Mouse (Mus musculus): ENCODE data around the gene 1700018G05Rik. TPM values are rescaled to one million over a fixed set of nuclear protein-coding genes. Genes with fewer than 3 reads are reported as not detected.
"Not testable (repeated sequence)": the region's sequence is repeated elsewhere in the genome, so short reads cannot be mapped to it uniquely, and the experiment has no call there.

Gene 1700018G05Rik
- polyA plus RNA-seq (2014; fragmentation: Nextera tagmentation; extraction: Ambion mirVana), result not detected in 2 replicates

DNA sequence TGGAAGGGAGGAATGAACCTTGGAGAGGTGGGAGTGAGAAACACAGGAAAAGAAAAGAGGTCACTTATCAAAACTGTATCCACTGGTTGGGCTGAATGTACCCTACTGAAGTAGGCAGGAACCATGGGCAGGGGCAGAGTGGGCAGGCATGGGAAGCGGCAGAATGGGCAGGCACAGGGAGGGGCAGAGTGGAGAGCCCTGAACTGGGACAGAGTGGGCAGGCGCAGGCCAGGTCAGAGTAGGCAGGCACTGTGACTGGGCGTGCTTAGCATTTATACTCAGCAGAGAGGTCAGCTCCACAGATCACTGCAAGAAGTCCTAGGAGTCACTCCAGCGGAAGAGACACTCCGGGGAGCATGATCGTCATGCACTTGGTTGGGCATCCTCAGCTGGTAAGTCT is at the start of gene 1700018G05Rik:
1700018G05Rik (plus strand) TSS at position 301 of the 400 bp plus-strand sequence.
- not testable (repeated sequence) for H3K4me3 ChIP-seq (ENCODE audit: low read depth, low read length); H3K9me3 ChIP-seq (replicated peaks; ENCODE audit: control insufficient read depth, low read length); H3K27me3 ChIP-seq (ENCODE audit: control insufficient read depth, insufficient read depth, low read length); H3K4me1 ChIP-seq (ENCODE audit: control insufficient read depth, insufficient read depth, low read length); H3K9ac ChIP-seq (ENCODE audit: low read depth, low read length); H3K36me3 ChIP-seq (ENCODE audit: control insufficient read depth, insufficient read depth, low read length); H3K27ac ChIP-seq (ENCODE audit: low read depth, low read length); H3K4me2 ChIP-seq; ATAC-seq (replicated peaks; ENCODE audit: insufficient number of reproducible peaks, low FRiP score, low TSS enrichment)
- 90% methylated on average over 6 of the region's 6 CpGs for WGBS (ENCODE audit: insufficient replicate concordance)

DNA sequence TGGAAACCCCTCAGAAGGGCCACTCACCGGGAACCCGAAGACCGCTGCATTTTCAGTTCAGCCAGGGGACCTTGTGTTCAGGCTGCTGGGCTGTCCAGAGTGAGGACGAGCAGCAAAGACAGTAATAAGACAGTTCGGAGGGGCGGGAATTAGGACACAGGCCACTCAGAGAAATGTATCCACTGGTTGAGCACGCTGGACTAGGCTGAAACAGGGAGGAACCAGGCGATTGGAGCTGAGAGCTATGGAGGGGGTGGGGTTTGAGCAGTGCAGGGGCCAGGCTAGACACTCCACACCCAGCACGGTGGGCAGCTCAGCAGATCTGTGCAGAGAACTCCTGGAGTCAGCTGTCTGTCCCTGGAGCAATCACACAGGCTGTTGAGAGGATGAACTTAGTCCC is 19.6 kb upstream of the 1700018G05Rik start, which contains the start of the genes Dmrtc1a and 1700011M02Rik:
Dmrtc1a (minus strand) TSS at position 101 of the 400 bp plus-strand sequence.
1700011M02Rik (plus strand) TSS at position 319 of the 400 bp plus-strand sequence.
- WGBS (ENCODE audit: insufficient replicate concordance), result 81% methylated on average over 5 of the region's 9 CpGs

GRCm38 (mm10) chrX:102914823-102915222 is 13.3 kb upstream of the 1700018G05Rik start:
- H3K27me3 ChIP-seq (ENCODE audit: control insufficient read depth, insufficient read depth, low read length); H3K36me3 ChIP-seq (ENCODE audit: control insufficient read depth, insufficient read depth, low read length); H3K9me3 ChIP-seq (replicated peaks; ENCODE audit: control insufficient read depth, low read length); H3K4me3 ChIP-seq (ENCODE audit: low read depth, low read length); H3K9ac ChIP-seq (ENCODE audit: low read depth, low read length); ATAC-seq (replicated peaks; ENCODE audit: insufficient number of reproducible peaks, low FRiP score, low TSS enrichment); H3K4me2 ChIP-seq; H3K4me1 ChIP-seq (ENCODE audit: control insufficient read depth, insufficient read depth, low read length); H3K27ac ChIP-seq (ENCODE audit: low read depth, low read length): not testable (repeated sequence)
- 77% methylated on average over 1 of the region's 1 CpGs for WGBS (ENCODE audit: insufficient replicate concordance)

More for the DNA sequence above, 19.6 kb upstream of the 1700018G05Rik start, which contains the start of the genes Dmrtc1a and 1700011M02Rik:
- not testable (repeated sequence) for ATAC-seq (replicated peaks; ENCODE audit: insufficient number of reproducible peaks, low FRiP score, low TSS enrichment); H3K9me3 ChIP-seq (replicated peaks; ENCODE audit: control insufficient read depth, low read length); H3K9ac ChIP-seq (ENCODE audit: low read depth, low read length); H3K4me3 ChIP-seq (ENCODE audit: low read depth, low read length); H3K4me1 ChIP-seq (ENCODE audit: control insufficient read depth, insufficient read depth, low read length); H3K4me2 ChIP-seq; H3K27ac ChIP-seq (ENCODE audit: low read depth, low read length); H3K27me3 ChIP-seq (ENCODE audit: control insufficient read depth, insufficient read depth, low read length); H3K36me3 ChIP-seq (ENCODE audit: control insufficient read depth, insufficient read depth, low read length)

DNA sequence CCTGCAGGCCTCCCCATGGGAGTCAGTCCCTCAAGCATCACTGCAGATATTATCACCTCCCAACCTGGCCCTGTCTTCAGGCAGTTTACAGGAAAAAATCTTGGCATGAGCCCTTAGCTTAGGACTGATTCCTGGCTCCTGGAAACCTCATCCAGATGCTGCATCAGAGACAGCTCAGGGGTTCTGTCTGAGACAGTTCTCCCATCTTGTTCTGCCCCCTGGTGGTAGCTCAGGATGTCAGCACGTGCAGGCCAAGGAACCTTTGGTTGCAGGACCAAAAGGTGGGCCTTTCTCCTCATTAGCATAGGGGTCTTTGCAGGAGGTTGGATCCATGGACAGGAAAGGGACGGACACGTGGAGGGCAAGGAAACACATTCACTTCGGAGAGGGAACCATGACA is 1.5 kb upstream of the 1700018G05Rik start:
- H3K27ac ChIP-seq (ENCODE audit: low read depth, low read length); H3K4me2 ChIP-seq; H3K9me3 ChIP-seq (replicated peaks; ENCODE audit: control insufficient read depth, low read length); H3K9ac ChIP-seq (ENCODE audit: low read depth, low read length); H3K4me1 ChIP-seq (ENCODE audit: control insufficient read depth, insufficient read depth, low read length); H3K27me3 ChIP-seq (ENCODE audit: control insufficient read depth, insufficient read depth, low read length); H3K4me3 ChIP-seq (ENCODE audit: low read depth, low read length); H3K36me3 ChIP-seq (ENCODE audit: control insufficient read depth, insufficient read depth, low read length); ATAC-seq (replicated peaks; ENCODE audit: insufficient number of reproducible peaks, low FRiP score, low TSS enrichment): not testable (repeated sequence)
- 7% methylated on average over 4 of the region's 4 CpGs for WGBS (ENCODE audit: insufficient replicate concordance)

- 49% methylated on average over 12 of the region's 12 CpGs for WGBS (ENCODE audit: insufficient replicate concordance)
- peak overlapping the region; percentile 82 for H3K4me2 ChIP-seq
- ATAC-seq (replicated peaks; ENCODE audit: insufficient number of reproducible peaks, low FRiP score, low TSS enrichment), result no peak
- H3K9ac ChIP-seq (ENCODE audit: low read depth, low read length), result no peak overlapping the region
- H3K27me3 ChIP-seq (ENCODE audit: control insufficient read depth, insufficient read depth, low read length), result peaks cover 20% of the 10 kb centered on the region
- H3K9me3 ChIP-seq (replicated peaks; ENCODE audit: control insufficient read depth, low read length), result no peaks in the 10 kb centered on the region
- H3K4me3 ChIP-seq (ENCODE audit: low read depth, low read length), result peak overlapping the region; percentile 53
- H3K27ac ChIP-seq (ENCODE audit: low read depth, low read length), result no peak overlapping the region
- H3K36me3 ChIP-seq (ENCODE audit: control insufficient read depth, insufficient read depth, low read length), result no peaks in the 10 kb centered on the region
- H3K4me1 ChIP-seq (ENCODE audit: control insufficient read depth, insufficient read depth, low read length), result no peaks in the 10 kb centered on the region
These were observed 4.9 kb downstream of the 1700018G05Rik start for GRCm38 (mm10) chrX:102932992-102933570.

DNA sequence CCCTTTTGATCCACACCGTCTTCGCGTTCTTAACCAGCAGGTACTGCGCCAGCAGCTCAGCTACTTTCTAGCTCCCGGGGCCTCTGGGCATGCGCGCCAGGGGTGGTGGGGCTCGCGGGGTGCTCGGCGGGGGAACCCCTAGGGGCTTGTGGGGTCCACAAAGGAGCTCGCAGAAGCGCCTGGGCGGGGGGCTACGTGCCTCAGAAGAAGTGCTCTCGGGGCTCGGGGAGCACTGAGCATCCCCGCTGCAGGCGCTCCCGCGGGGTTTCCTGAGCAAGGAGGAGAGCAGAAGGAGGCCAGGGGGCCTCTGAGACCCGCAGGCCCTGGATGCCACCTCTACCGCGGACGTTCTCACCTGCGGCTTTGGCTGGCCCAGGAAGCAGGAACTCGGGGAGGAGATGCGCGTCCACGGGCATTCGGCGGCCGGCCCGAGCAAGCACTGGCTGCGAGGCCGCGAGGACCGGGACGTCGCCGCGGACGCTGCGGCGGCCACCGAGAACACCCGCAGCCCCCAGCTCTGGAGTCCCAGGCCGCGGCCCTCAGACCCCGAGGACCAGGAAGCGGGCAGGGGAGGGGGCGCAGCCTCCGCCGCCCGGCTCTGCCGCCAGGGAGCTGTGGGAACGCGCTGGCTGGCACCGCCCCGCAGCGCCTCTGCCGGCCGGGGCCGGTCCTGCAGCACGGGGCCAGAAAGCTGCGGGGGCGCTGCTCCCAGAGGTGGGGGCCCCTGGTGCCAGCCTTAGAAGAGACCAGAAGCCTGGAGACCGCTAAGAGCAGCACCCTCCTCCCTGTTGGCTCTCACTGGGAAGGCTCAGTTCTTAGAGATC is 5.6 kb downstream of the 1700018G05Rik start:
- ATAC-seq (replicated peaks; ENCODE audit: insufficient number of reproducible peaks, low FRiP score, low TSS enrichment), result no peak
- H3K27me3 ChIP-seq (ENCODE audit: control insufficient read depth, insufficient read depth, low read length), result peaks cover 18% of the 10 kb centered on the region

DNA sequence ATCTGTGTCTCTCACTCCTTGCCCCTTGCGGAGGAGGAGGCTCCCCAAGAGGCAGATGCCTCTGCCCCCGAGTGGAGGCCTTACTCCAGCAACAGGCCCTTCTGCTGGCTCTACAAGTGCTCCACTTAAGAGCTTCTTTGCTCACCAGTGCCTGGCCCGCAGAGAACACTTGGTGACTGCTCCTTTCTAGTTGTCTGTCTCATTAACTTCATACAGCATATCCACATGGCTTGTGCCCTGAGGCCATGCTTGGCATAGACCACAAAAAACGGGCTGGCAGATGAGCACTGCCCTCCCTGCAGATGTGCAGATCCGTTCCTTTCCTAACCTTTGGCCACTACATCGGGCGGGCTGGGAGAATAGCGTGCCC is 6.2 kb downstream of the 1700018G05Rik start:
- Histone ChIP-seq H3K4me1 (ENCODE audit: control insufficient read depth, insufficient read depth, low read length) (no peaks in the 10 kb centered on the region), H3K9me3 (replicated peaks; ENCODE audit: control insufficient read depth, low read length) (no peaks in the 10 kb centered on the region), H3K36me3 (ENCODE audit: control insufficient read depth, insufficient read depth, low read length) (no peaks in the 10 kb centered on the region), H3K9ac (ENCODE audit: low read depth, low read length) (no peak overlapping the region), H3K27me3 (ENCODE audit: control insufficient read depth, insufficient read depth, low read length) (peaks cover 17% of the 10 kb centered on the region), H3K4me3 (ENCODE audit: low read depth, low read length) (peak overlapping the region; percentile 53; the same call in 1 of the 2 replicates), H3K4me2 (peak overlapping the region; percentile 82), H3K27ac (ENCODE audit: low read depth, low read length) (no peak overlapping the region)
- WGBS (ENCODE audit: insufficient replicate concordance), result 58% methylated on average over 8 of the region's 8 CpGs
- ATAC-seq (replicated peaks; ENCODE audit: insufficient number of reproducible peaks, low FRiP score, low TSS enrichment), result no peak

More for the DNA sequence above, 5.6 kb downstream of the 1700018G05Rik start:
- WGBS (ENCODE audit: insufficient replicate concordance), result 27% methylated on average over 38 of the region's 68 CpGs
- Histone ChIP-seq H3K36me3 (ENCODE audit: control insufficient read depth, insufficient read depth, low read length) (no peaks in the 10 kb centered on the region), H3K4me3 (ENCODE audit: low read depth, low read length) (peak overlapping the region; percentile 53), H3K4me1 (ENCODE audit: control insufficient read depth, insufficient read depth, low read length) (no peaks in the 10 kb centered on the region), H3K9ac (ENCODE audit: low read depth, low read length) (peak overlapping the region; percentile 56; the same call in 1 of the 2 replicates), H3K27ac (ENCODE audit: low read depth, low read length) (no peak overlapping the region), H3K4me2 (peak overlapping the region; percentile 82), H3K9me3 (replicated peaks; ENCODE audit: control insufficient read depth, low read length) (no peaks in the 10 kb centered on the region)

GRCm38 (mm10) chrX:102936743-102937142 is 8.6 kb downstream of the 1700018G05Rik start:
- Histone ChIP-seq H3K4me2 (no peak overlapping the region), H3K36me3 (ENCODE audit: control insufficient read depth, insufficient read depth, low read length) (no peaks in the 10 kb centered on the region), H3K4me3 (ENCODE audit: low read depth, low read length) (no peak overlapping the region), H3K9me3 (replicated peaks; ENCODE audit: control insufficient read depth, low read length) (no peaks in the 10 kb centered on the region), H3K27ac (ENCODE audit: low read depth, low read length) (no peak overlapping the region), H3K4me1 (ENCODE audit: control insufficient read depth, insufficient read depth, low read length) (no peaks in the 10 kb centered on the region), H3K27me3 (ENCODE audit: control insufficient read depth, insufficient read depth, low read length) (peaks cover 17% of the 10 kb centered on the region), H3K9ac (ENCODE audit: low read depth, low read length) (no peak overlapping the region)
- 59% methylated on average over 5 of the region's 5 CpGs for WGBS (ENCODE audit: insufficient replicate concordance)
- ATAC-seq (replicated peaks; ENCODE audit: insufficient number of reproducible peaks, low FRiP score, low TSS enrichment), result no peak
